Mouse (Mus musculus): ENCODE results near the gene Nectin3.
"Not testable (repeated sequence)": the region's sequence is repeated elsewhere in the genome, so short reads cannot be mapped to it uniquely, and the experiment has no call there.

Nectin3 gene

DNA sequence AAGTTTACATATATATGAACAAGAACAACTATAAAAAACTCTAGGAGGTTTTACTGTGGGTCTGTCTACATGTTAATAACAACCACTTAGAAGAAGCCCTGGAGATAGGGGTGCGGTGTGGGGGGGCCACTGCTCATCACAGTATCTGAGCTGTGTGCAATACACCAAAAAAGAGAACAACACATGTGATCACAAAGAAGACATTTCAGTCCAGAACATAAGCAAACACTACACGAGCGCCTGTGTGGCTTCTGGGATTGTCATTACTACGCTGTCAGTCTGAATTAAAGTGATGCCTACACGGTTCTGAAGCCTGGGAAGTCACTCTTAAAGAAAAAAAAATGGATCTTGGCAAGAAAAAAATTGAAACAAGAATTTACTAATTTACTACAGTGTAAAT, 67.0 kb downstream of the Nectin3 start:
- intact Hi-C loops (cut with DNase I) = no loop called here

DNA sequence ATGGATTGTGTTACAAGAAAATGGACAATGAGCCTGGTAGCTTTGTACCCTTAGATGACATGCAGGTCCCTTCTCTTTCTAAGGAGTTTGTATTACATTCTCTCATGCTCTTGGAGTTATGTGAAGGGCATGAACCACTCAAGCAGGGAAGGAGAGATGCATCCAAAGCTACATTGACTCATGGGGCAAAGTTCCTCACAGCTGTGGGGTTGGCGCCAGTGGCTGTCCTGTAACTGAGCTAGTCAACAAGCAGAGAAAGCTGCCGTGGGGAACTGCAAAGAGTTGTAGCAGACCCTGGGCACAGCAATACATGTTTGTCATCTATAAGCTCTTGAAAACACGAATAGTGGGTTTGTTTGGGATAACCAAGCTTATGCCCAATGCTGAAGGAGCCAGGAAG, 82.1 kb downstream of the Nectin3 start:
- intact Hi-C loops (cut with DNase I) = no loop called here

DNA sequence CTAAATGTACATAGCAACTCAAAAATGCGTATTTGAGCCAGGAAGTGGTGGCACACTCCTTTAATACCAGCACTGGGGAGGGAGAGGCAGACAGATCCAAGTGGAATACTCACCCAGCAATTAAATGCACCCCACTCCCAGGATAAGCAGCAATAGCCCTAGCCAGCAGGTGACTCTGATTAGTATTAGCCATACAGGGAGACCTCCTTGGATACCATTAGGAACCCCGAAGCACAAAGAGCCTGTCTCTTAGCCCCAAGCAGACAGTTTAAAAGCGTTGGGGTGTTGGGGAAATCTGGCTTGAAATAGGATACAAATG, 87.6 kb downstream of the Nectin3 start:
- intact Hi-C loops (cut with DNase I) = no loop called here

DNA sequence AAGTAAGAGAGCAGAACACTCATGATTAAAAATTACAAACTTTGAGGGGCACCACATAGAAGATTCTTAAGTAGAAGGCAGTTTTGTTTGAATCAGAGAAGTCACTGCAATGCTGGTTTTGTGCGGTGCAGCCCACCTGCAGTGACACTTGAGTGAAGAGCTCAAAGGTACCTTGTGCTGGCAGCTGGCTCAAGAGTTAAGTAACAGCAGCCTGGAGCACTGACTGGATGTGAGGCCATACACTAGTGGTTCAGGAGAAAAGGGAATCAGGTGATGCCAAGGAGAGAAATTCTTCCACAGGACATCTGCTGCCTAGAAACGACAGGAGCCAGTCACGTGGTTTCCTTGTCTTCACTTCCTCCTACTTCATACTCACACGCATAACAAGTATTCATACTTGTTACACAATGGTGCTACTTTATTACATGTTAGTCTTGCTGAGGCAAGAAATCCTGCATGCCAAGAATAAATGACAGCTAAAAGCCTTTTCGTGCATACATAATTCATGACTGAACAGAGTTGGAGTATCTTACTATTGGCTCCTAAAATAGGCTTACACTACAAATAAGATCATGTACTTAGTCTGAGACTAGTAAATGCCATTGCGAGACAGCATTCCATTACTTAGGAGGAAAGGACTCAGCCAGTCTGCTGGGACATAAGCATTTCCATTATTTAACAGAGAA, 88.1 kb downstream of the Nectin3 start:
- intact Hi-C loops (cut with DNase I) = no loop called here

DNA sequence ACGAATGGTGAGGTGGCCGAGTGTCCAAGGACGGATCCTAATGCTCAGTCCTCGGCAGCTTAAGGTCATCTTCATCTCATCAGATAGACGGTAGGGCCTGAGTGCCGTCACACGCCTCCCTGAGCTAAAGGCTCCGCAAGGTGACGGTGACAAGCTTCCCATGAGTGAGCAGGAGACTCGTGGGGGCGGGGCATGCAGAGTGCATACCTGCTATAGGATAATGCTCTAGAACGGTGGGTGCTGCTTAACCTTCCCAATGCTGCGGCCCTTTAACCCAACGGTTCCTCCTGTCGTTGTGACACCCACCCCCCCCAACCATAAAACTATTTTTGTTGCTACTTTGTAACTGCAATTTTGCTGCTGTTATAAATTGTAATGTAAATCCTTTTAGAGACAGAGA, 90.3 kb downstream of the Nectin3 start:
- intact Hi-C loops (cut with DNase I) = no loop called here

DNA sequence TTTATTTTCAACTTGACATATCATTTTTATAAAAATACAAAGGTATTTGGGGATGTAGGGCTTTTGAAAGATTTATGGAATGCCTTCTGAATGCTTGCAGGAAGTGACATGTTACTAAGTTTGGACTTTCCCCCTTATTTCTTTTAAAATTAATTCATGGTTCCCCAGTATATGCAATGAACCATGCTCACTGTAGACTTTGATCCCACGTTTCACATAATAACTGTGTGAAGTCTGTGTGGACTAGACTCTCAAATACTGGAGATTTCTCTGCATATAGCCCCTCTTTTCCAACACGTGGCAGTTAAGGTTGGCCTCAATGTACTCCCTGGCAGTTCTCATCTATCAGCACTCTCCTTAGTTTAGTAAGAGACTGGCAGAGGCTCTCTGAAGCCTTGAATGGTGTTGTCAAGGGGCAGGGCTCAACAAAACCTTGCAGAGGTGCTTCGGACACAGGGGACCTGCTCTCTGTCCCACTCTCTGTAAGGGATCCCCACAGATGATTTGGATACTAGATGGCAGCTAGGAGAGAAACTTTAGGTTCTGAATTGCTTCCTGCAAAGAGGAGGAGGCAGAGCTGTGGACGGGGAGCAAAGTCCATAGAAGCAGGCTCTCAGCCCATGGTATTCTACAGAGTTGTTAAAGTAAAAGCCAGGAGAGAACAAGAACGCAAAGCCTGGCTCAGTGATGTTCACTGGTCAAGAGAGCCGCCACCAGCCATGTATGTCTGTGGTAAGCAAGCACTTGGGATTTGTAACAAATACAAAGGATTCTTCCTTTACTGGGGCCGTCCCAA, 91.3 kb downstream of the Nectin3 start:
- intact Hi-C loops (cut with DNase I) = no loop called here

DNA sequence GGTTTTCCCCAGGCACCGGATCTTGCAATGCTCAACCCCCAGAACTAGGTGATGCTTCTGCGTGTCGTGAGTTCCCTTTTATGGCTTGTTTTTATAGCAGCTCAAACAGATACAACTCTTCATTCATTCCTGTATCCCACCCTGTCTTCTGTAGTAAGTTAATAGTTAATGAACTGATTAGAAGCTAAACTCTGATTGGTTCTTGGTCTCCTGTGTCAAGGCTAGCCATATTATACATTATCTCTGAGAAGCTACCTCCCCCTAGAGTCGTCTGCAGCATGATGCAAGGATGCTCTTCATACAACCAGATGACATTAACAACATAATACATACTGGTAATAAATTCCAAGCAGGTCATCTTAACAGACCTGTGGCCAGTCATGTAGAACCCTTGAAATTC, 100.4 kb downstream of the Nectin3 start:
- intact Hi-C loops (cut with DNase I) = no loop called here

DNA sequence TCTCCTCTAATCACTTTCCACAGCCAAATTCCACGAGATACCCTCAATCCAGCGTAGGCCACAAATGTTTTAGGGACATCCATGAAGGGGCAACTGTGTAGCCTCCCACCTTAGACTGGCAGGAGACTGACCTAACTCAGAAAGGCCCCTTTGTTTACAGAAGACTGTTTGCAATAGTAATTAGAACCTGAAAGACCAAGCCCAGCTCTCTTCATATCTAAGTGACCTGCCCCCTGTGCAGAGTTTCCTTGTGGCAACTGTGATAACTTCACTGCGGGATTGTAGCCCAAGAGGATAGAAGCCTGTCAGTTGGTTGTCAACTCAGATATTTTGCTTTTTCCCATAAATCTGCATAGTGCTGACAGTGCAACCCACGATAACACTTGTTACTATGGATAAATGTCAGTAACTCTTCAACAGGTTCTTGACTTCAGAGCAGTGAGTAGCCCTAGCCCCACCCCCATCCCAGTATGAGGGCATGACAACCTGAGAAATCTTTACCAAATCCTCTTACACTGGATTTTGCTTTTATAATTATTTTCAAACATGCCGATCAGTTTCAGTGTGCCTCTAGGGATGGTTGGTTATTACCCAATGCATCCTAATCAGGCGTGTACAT, 108.8 kb downstream of the Nectin3 start:
- intact Hi-C loops (cut with DNase I) = no loop called here

DNA sequence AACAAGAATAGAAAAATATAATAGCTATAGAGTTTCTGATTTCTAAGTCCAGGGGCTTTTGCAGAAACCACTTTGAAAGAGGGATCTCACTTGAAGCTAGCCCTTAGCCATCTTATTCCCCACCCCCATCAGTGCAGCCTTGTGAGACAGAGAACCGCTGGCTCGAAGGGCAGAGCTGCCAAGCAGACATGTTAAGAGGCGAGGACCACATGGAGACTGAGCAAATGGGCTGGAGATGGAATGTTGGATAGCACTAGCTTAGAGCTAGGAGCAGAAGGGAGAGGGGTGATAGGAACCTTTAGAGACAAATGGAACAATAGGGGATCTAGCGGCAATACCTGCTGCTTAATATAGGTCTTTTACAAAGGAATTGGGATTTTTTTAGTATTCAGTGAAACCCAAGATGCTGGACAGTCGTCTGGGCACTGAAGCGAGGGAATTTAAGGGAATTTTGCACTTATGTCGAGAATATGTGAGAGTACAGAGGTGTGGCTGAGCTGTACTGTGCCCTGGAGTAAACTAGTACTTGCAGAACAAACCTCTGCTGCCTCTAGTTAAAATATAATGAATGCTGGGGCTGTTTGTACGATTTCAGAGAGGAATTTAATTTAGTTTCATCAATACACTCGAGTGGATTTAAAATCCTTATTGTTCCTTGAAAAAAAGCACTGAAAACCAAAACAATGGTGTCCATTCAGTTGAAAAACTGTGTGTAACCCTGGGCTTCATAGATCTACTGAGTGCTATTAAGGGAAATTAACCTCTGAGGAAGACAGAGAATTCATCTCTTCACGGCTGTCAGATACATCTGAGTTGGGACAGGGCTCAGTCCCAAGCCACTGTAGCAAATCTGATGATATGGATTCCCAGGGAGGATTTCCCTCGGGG, 109.6 kb downstream of the Nectin3 start:
- intact Hi-C loops (cut with DNase I) = no loop called here

DNA sequence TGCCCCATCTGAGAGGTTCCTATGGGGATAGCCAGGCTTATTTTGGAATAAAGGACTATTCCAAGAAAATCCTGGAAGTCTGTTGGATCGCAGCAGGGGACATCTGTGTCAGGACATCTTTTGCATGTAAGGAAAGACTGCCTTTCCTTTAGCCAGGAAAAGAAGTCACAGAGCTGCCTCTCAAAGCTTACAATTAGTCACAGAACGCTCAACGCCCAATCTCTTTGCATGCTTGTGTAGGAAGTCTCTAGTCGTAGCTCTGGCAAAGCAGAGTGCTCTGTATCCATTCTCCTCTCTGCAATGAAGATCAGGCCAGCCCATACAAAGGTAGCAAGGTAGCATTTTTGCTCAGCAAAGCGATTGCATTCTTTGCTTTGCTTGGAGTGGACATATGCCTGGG, 114.0 kb downstream of the Nectin3 start:
- intact Hi-C loops (cut with DNase I) = no loop called here

DNA sequence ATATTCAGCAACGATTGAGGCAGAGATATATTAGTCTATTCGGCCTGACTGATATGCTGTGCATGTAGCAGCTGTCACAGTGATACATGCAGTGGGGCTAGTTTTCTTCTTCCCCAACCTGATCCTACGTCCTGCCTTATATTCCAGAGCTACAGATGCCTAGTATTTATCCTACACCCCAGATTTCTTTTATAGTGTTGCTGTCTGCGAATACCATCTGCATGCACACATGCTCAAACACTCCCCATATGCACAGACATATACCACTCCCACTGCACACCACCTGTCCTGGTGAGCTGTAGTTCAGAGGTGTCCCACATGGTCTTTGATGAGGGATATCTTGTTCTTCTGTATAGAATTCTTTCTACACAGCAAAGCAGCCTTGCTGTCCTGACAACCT, 115.0 kb downstream of the Nectin3 start:
- intact Hi-C loops (cut with DNase I) = no loop called here

DNA sequence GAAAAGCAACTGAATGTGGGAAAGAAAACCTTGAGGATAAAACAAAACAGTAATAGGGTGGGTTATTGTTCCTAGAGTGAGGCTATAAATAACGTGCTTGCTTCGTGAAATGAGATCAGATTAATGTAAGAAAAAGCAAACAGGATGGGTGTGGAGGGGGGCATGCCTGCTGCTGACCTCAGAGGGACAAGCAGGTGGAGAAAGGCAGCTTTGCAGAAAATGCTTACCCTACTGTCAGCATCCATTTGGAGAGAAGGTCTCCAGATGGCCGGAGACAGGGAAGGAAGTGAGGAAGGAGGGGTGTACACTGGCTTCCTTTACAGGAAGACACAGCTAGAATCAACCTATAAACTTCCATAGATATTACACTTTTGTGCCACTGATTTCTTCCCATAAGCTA, 121.8 kb downstream of the Nectin3 start:
- intact Hi-C loops (cut with DNase I) = no loop called here

DNA sequence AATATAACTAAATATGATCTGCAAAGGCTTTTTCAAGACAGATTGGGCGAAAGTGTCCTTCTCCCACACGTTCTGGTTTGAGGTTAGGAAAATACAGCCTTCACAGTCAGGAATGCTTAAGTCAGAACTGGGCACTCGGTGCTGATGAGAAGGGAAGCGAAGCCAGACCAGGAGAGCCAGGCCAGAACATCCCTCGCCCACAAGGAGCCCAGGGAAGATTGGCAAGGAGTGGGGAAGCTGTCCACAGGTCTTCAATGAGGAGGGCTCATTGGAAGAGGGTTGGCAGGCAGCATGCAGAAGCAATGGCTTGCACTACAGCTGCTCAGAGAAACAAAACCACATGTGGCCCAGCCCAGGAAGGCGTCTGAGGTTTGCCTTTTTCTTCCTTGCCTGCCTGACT, 136.3 kb downstream of the Nectin3 start:
- intact Hi-C loops (cut with DNase I) = no loop called here

DNA sequence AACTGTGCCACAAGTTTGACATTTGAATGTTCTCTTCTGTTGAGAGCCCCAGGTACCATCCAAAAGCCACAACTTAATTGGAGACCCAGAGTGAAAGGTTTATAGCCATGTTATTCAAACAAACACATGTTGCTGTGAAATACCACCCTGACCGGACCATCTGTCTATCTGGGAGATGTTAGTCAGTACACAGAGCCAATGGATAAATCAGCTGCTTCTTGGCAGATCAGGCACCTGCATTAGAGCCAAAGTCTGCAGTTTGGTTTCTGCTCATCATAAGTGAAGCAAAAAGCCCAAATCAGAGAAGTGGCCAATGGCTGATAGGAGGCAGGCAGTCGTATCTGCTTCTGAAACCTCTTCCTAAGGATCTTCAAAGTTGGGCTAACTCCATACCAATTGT, 140.7 kb downstream of the Nectin3 start:
- intact Hi-C loops (cut with DNase I) = not testable (repeated sequence)

DNA sequence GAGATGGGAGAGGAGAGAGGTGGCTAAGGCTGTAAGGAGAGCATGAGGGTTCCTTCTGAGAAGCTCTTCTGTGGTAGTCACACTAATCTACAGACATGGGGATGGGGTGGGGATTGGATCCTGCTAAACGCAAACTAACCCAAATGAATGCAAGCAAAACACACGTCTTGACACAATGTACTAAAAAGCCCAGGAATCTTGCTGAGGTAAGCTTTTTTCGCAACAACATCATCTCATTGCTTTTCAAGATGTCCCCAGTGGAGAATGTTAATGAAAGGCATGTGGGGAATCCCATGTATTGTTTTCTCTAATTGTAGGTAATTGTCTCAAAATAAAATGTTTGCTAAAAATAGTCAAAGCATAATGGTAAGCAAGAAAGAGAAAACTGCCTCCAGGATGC, 141.7 kb downstream of the Nectin3 start:
- intact Hi-C loops (cut with DNase I) = no loop called here

Measured in adrenal gland (tissue).